Mouse (Mus musculus) lung, embryonic 14.5 days (tissue): ENCODE data around the gene Gimap1. TPM values are rescaled to one million over a fixed set of nuclear protein-coding genes. Genes with fewer than 3 reads are reported as not detected.

Experiments
- ATAC-seq: fragments of 200-750 bp; cut with Nextera tagmentation; 2 replicates; pipeline ENCODE4 v1.8.0; 2017; ENCODE audit warnings: mild to moderate bottlenecking, moderate TSS enrichment, moderate library complexity; ENCODE audit not compliant: insufficient read depth
- DNase-seq: peaks from one replicate; pipeline ENCODE4 v3.0.0-alpha.2; 2015
- H3K27ac ChIP-seq: fragments of 300-500 bp; sonication (generic); 2 replicates; pipeline ENCODE4 v1.5.1; 2014; ENCODE audit warnings: low read depth, mild to moderate bottlenecking, moderate library complexity
- H3K27me3 ChIP-seq: fragments of 300-500 bp; sonication (generic); 2 replicates; pipeline ENCODE4 v1.6.1; 2014; ENCODE audit warnings: low read length, control low read depth; ENCODE audit not compliant: insufficient read depth
- H3K36me3 ChIP-seq: fragments of 300-500 bp; sonication (generic); 2 replicates; pipeline ENCODE4 v1.6.1; 2014; ENCODE audit warnings: control low read depth; ENCODE audit not compliant: insufficient read depth
- H3K4me1 ChIP-seq: fragments of 300-500 bp; sonication (generic); 2 replicates; pipeline ENCODE4 v1.6.1; 2014; ENCODE audit warnings: antibody characterized with exemption, control low read depth; ENCODE audit not compliant: insufficient read depth
- H3K4me2 ChIP-seq: fragments of 300-500 bp; sonication (generic); 2 replicates; pipeline ENCODE4 v1.6.1; 2014; ENCODE audit warnings: mild to moderate bottlenecking
- H3K4me3 ChIP-seq: fragments of 300-500 bp; sonication (generic); 2 replicates; pipeline ENCODE4 v1.5.1; 2014; ENCODE audit warnings: low read depth, low read length
- H3K9ac ChIP-seq: fragments of 300-500 bp; sonication (generic); 2 replicates; pipeline ENCODE4 v1.6.1; 2014
- H3K9me3 ChIP-seq: fragments of 300-500 bp; sonication (generic); 2 replicates; pipeline ENCODE4 v1.6.1; 2016; ENCODE audit warnings: low read depth, low read length, control low read depth
- CTCF ChIP-seq: IDR thresholded peaks from 2 replicates; pipeline ENCODE4 v1.5.1; 2016; ENCODE audit warnings: antibody characterized with exemption, low read depth
- WGBS: fragments of 180-500 bp; shearing (Covaris S2); extraction: QIAGEN DNeasy Blood & Tissue Kit; methylation state at CpG from one replicate; pipeline ENCODE4 v1.1.7; 2014; 5-methylcytosine and 5-hydroxymethylcytosine counted together
- polyA plus RNA-seq: library from polyadenylated mRNA; unstranded; fragments of >200 nt; fragmentation: Nextera tagmentation; extraction: Ambion mirVana; gene quantifications from 2 replicates; pipeline ENCODE4 v1.2.1, GENCODE M21; 2014

Gene Gimap1
- polyA plus RNA-seq, 1 experiment from 2014 or later, result 35.3 TPM

GRCm38 (mm10) chr6:48745959-48746889 lies 7.4 kb downstream of the Gimap1 start, which contains the start of gene Gimap5:
Gimap5 (plus strand) TSS chr6:48746197.
- H3K4me3 ChIP-seq, result peak within 1 kb of the TSS; percentile 24
- TF ChIP-seq CTCF, result peak; percentile 69
- no peaks in the 10 kb centered on the region for H3K36me3 ChIP-seq
- 44% methylated on average over 16 of the region's 16 CpGs for WGBS
- ATAC-seq (peak; percentile 57; the same call in 1 of the 2 replicates), DNase-seq (peak; percentile 80)
- H3K4me2 ChIP-seq, result peak within 1 kb of the TSS; percentile 48
- peaks cover 15% of the 10 kb centered on the region for H3K27me3 ChIP-seq
- peak within 1 kb of the TSS; percentile 84 for H3K27ac ChIP-seq
- H3K4me1 ChIP-seq, result peaks cover 17% of the 10 kb centered on the region; the same call in 1 of the 2 replicates
- H3K9me3 ChIP-seq, result no peaks in the 10 kb centered on the region
- peak within 1 kb of the TSS; percentile 22; the same call in 1 of the 2 replicates for H3K9ac ChIP-seq

GRCm38 (mm10) chr6:48747091-48747966 lies 8.5 kb downstream of the Gimap1 start:
- Histone ChIP-seq H3K36me3 (no peaks in the 10 kb centered on the region), H3K4me3 (peak overlapping the region; percentile 24), H3K27me3 (peaks cover 11% of the 10 kb centered on the region), H3K9ac (peak overlapping the region; percentile 16; the same call in 1 of the 2 replicates), H3K9me3 (no peaks in the 10 kb centered on the region), H3K4me2 (peak overlapping the region; percentile 48), H3K27ac (peak overlapping the region; percentile 36; the same call in 1 of the 2 replicates), H3K4me1 (peaks cover 7% of the 10 kb centered on the region; the same call in 1 of the 2 replicates)
- WGBS, result 19% methylated on average over 7 of the region's 7 CpGs
- DNase-seq, result peak; percentile 30
- peak; percentile 48; the same call in 1 of the 2 replicates for ATAC-seq
- TF ChIP-seq CTCF, result no peak

- TF ChIP-seq CTCF, result no peak
- H3K9ac ChIP-seq, result no peak overlapping the region
- H3K4me3 ChIP-seq, result no peak overlapping the region
- H3K4me2 ChIP-seq, result no peak overlapping the region
- H3K36me3 ChIP-seq, result no peaks in the 10 kb centered on the region
- WGBS, result 58% methylated on average over 7 of the region's 7 CpGs
- H3K27me3 ChIP-seq, result no peaks in the 10 kb centered on the region
- DNase-seq, result peak; percentile 65
- H3K27ac ChIP-seq, result no peak overlapping the region
- no peak for ATAC-seq
- H3K9me3 ChIP-seq, result no peaks in the 10 kb centered on the region
- no peaks in the 10 kb centered on the region for H3K4me1 ChIP-seq
These were observed 24.9 kb downstream of the Gimap1 start for GRCm38 (mm10) chr6:48763567-48764270.

- DNase-seq, result no peak
- no peaks in the 10 kb centered on the region for H3K4me1 ChIP-seq
- no peak for ATAC-seq
- H3K9ac ChIP-seq, result no peak overlapping the region
- no peak for TF ChIP-seq CTCF
- H3K9me3 ChIP-seq, result no peaks in the 10 kb centered on the region
- no peak overlapping the region for H3K27ac ChIP-seq
- no peak overlapping the region for H3K4me2 ChIP-seq
- 86% methylated on average over 10 of the region's 10 CpGs for WGBS
- H3K4me3 ChIP-seq, result no peak overlapping the region
- H3K27me3 ChIP-seq, result no peaks in the 10 kb centered on the region
- no peaks in the 10 kb centered on the region for H3K36me3 ChIP-seq
These were observed 25.6 kb downstream of the Gimap1 start for GRCm38 (mm10) chr6:48764496-48764895.

- 64% methylated on average over 9 of the region's 9 CpGs for WGBS
- ATAC-seq, result no peak
These were observed 29.5 kb downstream of the Gimap1 start for GRCm38 (mm10) chr6:48768178-48768869.

GRCm38 (mm10) chr6:48768933-48769332 lies 30.1 kb downstream of the Gimap1 start:
- H3K4me1 ChIP-seq, result no peaks in the 10 kb centered on the region
- 73% methylated on average over 3 of the region's 3 CpGs for WGBS
- ATAC-seq, result no peak
- H3K36me3 ChIP-seq, result no peaks in the 10 kb centered on the region
- no peak for DNase-seq
- no peak overlapping the region for H3K4me2 ChIP-seq
- H3K27me3 ChIP-seq, result no peaks in the 10 kb centered on the region
- H3K9me3 ChIP-seq, result no peaks in the 10 kb centered on the region
- no peak overlapping the region for H3K27ac ChIP-seq
- TF ChIP-seq CTCF, result no peak
- H3K4me3 ChIP-seq, result no peak overlapping the region
- H3K9ac ChIP-seq, result no peak overlapping the region

More at GRCm38 (mm10) chr6:48768178-48768869, 29.5 kb downstream of the Gimap1 start:
- H3K27me3 ChIP-seq, result no peaks in the 10 kb centered on the region
- H3K9ac ChIP-seq, result no peak overlapping the region
- no peak overlapping the region for H3K4me2 ChIP-seq
- no peaks in the 10 kb centered on the region for H3K9me3 ChIP-seq
- no peak overlapping the region for H3K4me3 ChIP-seq
- no peak for TF ChIP-seq CTCF
- H3K36me3 ChIP-seq, result no peaks in the 10 kb centered on the region
- no peak overlapping the region for H3K27ac ChIP-seq
- DNase-seq, result no peak
- no peaks in the 10 kb centered on the region for H3K4me1 ChIP-seq
